Mouse (Mus musculus): ENCODE results near the gene Leap2. TPM values are rescaled to one million over a fixed set of nuclear protein-coding genes. Genes with fewer than 3 reads are reported as not detected.
A peak's percentile ranks its signal among the peaks of the same experiment; 100 is the strongest.

The Leap2 gene
- polyA plus RNA-seq, 1 experiment from 2014 or later: 0.39 TPM

GRCm38 (mm10) chr11:53458996-53459395, 36.0 kb upstream of the Leap2 start:
- no peak for ATAC-seq (replicated peaks; ENCODE audit: extremely low read depth, insufficient read depth, low FRiP score)
- WGBS: 69% methylated on average over 3 of the region's 3 CpGs

GRCm38 (mm10) chr11:53457372-53457954, 34.5 kb upstream of the Leap2 start:
- Histone ChIP-seq H3K36me3 (ENCODE audit: control insufficient read depth, insufficient read depth) (no peaks in the 10 kb centered on the region), H3K4me3 (ENCODE audit: low read length) (peak overlapping the region; percentile 56), H3K27ac (ENCODE audit: low read length) (no peak overlapping the region), H3K4me1 (ENCODE audit: control insufficient read depth, insufficient read depth, low read length) (no peaks in the 10 kb centered on the region), H3K4me2 (ENCODE audit: low read depth, low read length) (peak overlapping the region; percentile 69), H3K27me3 (ENCODE audit: control insufficient read depth, insufficient read depth, low read length) (peaks cover 17% of the 10 kb centered on the region), H3K9me3 (replicated peaks; ENCODE audit: control insufficient read depth, low read length) (no peaks in the 10 kb centered on the region), H3K9ac (ENCODE audit: low read length) (peak overlapping the region; percentile 78)
- 8% methylated on average over 29 of the region's 29 CpGs for WGBS
- ATAC-seq (replicated peaks; ENCODE audit: extremely low read depth, insufficient read depth, low FRiP score): 0 out of 2 replicates have a peak, but pooled peaks have one; percentile 4

More at GRCm38 (mm10) chr11:53458996-53459395, 36.0 kb upstream of the Leap2 start:
- Histone ChIP-seq H3K9ac (ENCODE audit: low read length) (no peak overlapping the region), H3K36me3 (ENCODE audit: control insufficient read depth, insufficient read depth) (no peaks in the 10 kb centered on the region), H3K4me1 (ENCODE audit: control insufficient read depth, insufficient read depth, low read length) (peaks cover 8% of the 10 kb centered on the region), H3K27me3 (ENCODE audit: control insufficient read depth, insufficient read depth, low read length) (peaks cover 30% of the 10 kb centered on the region), H3K4me3 (ENCODE audit: low read length) (no peak overlapping the region), H3K27ac (ENCODE audit: low read length) (no peak overlapping the region), H3K4me2 (ENCODE audit: low read depth, low read length) (no peak overlapping the region), H3K9me3 (replicated peaks; ENCODE audit: control insufficient read depth, low read length) (no peaks in the 10 kb centered on the region)

GRCm38 (mm10) chr11:53456474-53457371, 33.8 kb upstream of the Leap2 start, which contains the start of the genes Gm10447 and Shroom1:
Gene Gm10447 (minus strand): TSS chr11:53457110.
Gene Shroom1 (plus strand): TSS chr11:53457205.
- Histone ChIP-seq H3K9me3 (replicated peaks; ENCODE audit: control insufficient read depth, low read length) (no peaks in the 10 kb centered on the region), H3K4me2 (ENCODE audit: low read depth, low read length) (peak within 1 kb of the TSS; percentile 69), H3K36me3 (ENCODE audit: control insufficient read depth, insufficient read depth) (no peaks in the 10 kb centered on the region), H3K27ac (ENCODE audit: low read length) (0 out of 2 replicates have a peak within 1 kb of the TSS, but pooled peaks have one; percentile 16), H3K4me1 (ENCODE audit: control insufficient read depth, insufficient read depth, low read length) (no peaks in the 10 kb centered on the region), H3K27me3 (ENCODE audit: control insufficient read depth, insufficient read depth, low read length) (peaks cover 10% of the 10 kb centered on the region), H3K9ac (ENCODE audit: low read length) (peak within 1 kb of the TSS; percentile 78), H3K4me3 (ENCODE audit: low read length) (peak within 1 kb of the TSS; percentile 56)
- WGBS: 3% methylated on average over 42 of the region's 42 CpGs
- peak; percentile 92 for ATAC-seq (replicated peaks; ENCODE audit: extremely low read depth, insufficient read depth, low FRiP score)

GRCm38 (mm10) chr11:53453031-53453430, 30.1 kb upstream of the Leap2 start:
- H3K27ac ChIP-seq (ENCODE audit: low read length): no peak overlapping the region
- WGBS: 80% methylated on average over 5 of the region's 5 CpGs
- H3K36me3 ChIP-seq (ENCODE audit: control insufficient read depth, insufficient read depth): no peaks in the 10 kb centered on the region
- ATAC-seq (replicated peaks; ENCODE audit: extremely low read depth, insufficient read depth, low FRiP score): no peak
- no peak overlapping the region for H3K9ac ChIP-seq (ENCODE audit: low read length)
- no peak overlapping the region for H3K4me3 ChIP-seq (ENCODE audit: low read length)
- H3K4me2 ChIP-seq (ENCODE audit: low read depth, low read length): no peak overlapping the region
- H3K27me3 ChIP-seq (ENCODE audit: control insufficient read depth, insufficient read depth, low read length): 0 out of 2 replicates have a peak, but pooled peaks cover 2% of the 10 kb centered on the region
- H3K4me1 ChIP-seq (ENCODE audit: control insufficient read depth, insufficient read depth, low read length): peaks cover 10% of the 10 kb centered on the region
- no peaks in the 10 kb centered on the region for H3K9me3 ChIP-seq (replicated peaks; ENCODE audit: control insufficient read depth, low read length)

- 92% methylated on average over 9 of the region's 9 CpGs for WGBS
Observed at GRCm38 (mm10) chr11:53452396-53452795, 29.4 kb upstream of the Leap2 start.

GRCm38 (mm10) chr11:53451361-53451760, 28.4 kb upstream of the Leap2 start:
- no peaks in the 10 kb centered on the region for H3K27me3 ChIP-seq (ENCODE audit: control insufficient read depth, insufficient read depth, low read length)
- no peak overlapping the region for H3K4me3 ChIP-seq (ENCODE audit: low read length)
- no peak overlapping the region for H3K9ac ChIP-seq (ENCODE audit: low read length)
- no peak overlapping the region for H3K27ac ChIP-seq (ENCODE audit: low read length)
- no peak for ATAC-seq (replicated peaks; ENCODE audit: extremely low read depth, insufficient read depth, low FRiP score)
- 59% methylated on average over 2 of the region's 2 CpGs for WGBS
- no peak overlapping the region for H3K4me2 ChIP-seq (ENCODE audit: low read depth, low read length)
- peaks cover 10% of the 10 kb centered on the region for H3K4me1 ChIP-seq (ENCODE audit: control insufficient read depth, insufficient read depth, low read length)
- H3K36me3 ChIP-seq (ENCODE audit: control insufficient read depth, insufficient read depth): no peaks in the 10 kb centered on the region
- no peaks in the 10 kb centered on the region for H3K9me3 ChIP-seq (replicated peaks; ENCODE audit: control insufficient read depth, low read length)

More at GRCm38 (mm10) chr11:53452396-53452795, 29.4 kb upstream of the Leap2 start:
- Histone ChIP-seq H3K9ac (ENCODE audit: low read length) (no peak overlapping the region), H3K27ac (ENCODE audit: low read length) (no peak overlapping the region), H3K27me3 (ENCODE audit: control insufficient read depth, insufficient read depth, low read length) (no peaks in the 10 kb centered on the region), H3K9me3 (replicated peaks; ENCODE audit: control insufficient read depth, low read length) (no peaks in the 10 kb centered on the region), H3K36me3 (ENCODE audit: control insufficient read depth, insufficient read depth) (no peaks in the 10 kb centered on the region), H3K4me1 (ENCODE audit: control insufficient read depth, insufficient read depth, low read length) (peaks cover 10% of the 10 kb centered on the region), H3K4me2 (ENCODE audit: low read depth, low read length) (no peak overlapping the region), H3K4me3 (ENCODE audit: low read length) (no peak overlapping the region)
- ATAC-seq (replicated peaks; ENCODE audit: extremely low read depth, insufficient read depth, low FRiP score): no peak

GRCm38 (mm10) chr11:53450070-53450705, 27.2 kb upstream of the Leap2 start:
- Histone ChIP-seq H3K4me2 (ENCODE audit: low read depth, low read length) (no peak overlapping the region), H3K36me3 (ENCODE audit: control insufficient read depth, insufficient read depth) (no peaks in the 10 kb centered on the region), H3K4me3 (ENCODE audit: low read length) (no peak overlapping the region), H3K9ac (ENCODE audit: low read length) (no peak overlapping the region), H3K4me1 (ENCODE audit: control insufficient read depth, insufficient read depth, low read length) (peaks cover 10% of the 10 kb centered on the region), H3K9me3 (replicated peaks; ENCODE audit: control insufficient read depth, low read length) (no peaks in the 10 kb centered on the region), H3K27ac (ENCODE audit: low read length) (no peak overlapping the region), H3K27me3 (ENCODE audit: control insufficient read depth, insufficient read depth, low read length) (no peaks in the 10 kb centered on the region)
- ATAC-seq (replicated peaks; ENCODE audit: extremely low read depth, insufficient read depth, low FRiP score): no peak
- WGBS: 27% methylated on average over 15 of the region's 15 CpGs

- WGBS: 74% methylated on average over 1 of the region's 1 CpGs
- Histone ChIP-seq H3K9ac (ENCODE audit: low read length) (no peak overlapping the region), H3K9me3 (replicated peaks; ENCODE audit: control insufficient read depth, low read length) (no peaks in the 10 kb centered on the region), H3K4me2 (ENCODE audit: low read depth, low read length) (no peak overlapping the region), H3K4me3 (ENCODE audit: low read length) (no peak overlapping the region), H3K36me3 (ENCODE audit: control insufficient read depth, insufficient read depth) (no peaks in the 10 kb centered on the region), H3K27ac (ENCODE audit: low read length) (0 out of 2 replicates have a peak overlapping the region, but pooled peaks have one; percentile 28), H3K4me1 (ENCODE audit: control insufficient read depth, insufficient read depth, low read length) (peaks cover 10% of the 10 kb centered on the region), H3K27me3 (ENCODE audit: control insufficient read depth, insufficient read depth, low read length) (no peaks in the 10 kb centered on the region)
- ATAC-seq (replicated peaks; ENCODE audit: extremely low read depth, insufficient read depth, low FRiP score): no peak
Observed at GRCm38 (mm10) chr11:53448529-53448928, 25.6 kb upstream of the Leap2 start.

Measured in heart, embryonic 16.5 days (tissue).